Mouse (Mus musculus) cerebellum, postnatal 14 days (tissue): ENCODE data around the gene Rbm24.

Source experiments
- DNase-seq, 2 experiments: peaks; one replicate each; pipeline ENCODE4 v3.0.0; 2021; ENCODE audit warnings: mixed read lengths in 2 of 2

Rbm24 gene

GRCm38 (mm10) chr13:46418141-46418601, at the start of gene Rbm24:
Gene Rbm24 (plus strand): TSS chr13:46418434.
- DNase-seq = peak; percentile 54 to 62

GRCm38 (mm10) chr13:46372884-46373283, 45.4 kb upstream of the Rbm24 start:
- DNase-seq = no peak

DNA sequence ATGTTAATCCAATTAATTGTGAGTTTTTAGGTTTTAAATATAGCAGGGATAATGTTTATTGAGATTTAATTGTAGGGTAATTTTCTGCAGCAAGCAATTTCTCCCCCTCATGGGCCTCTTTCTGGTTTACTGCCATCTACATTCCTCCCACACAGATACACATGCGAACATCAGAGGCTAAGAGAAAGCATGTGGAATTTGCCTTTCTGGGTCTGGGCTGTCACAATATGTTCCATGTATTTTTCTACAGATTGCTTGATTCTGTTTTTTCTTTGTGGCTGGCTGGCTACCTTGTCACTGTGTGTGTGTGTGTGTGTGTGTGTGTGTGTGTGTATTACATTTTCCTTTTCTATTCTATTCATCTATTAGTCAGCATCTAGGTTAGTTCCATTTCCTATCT, 42.9 kb upstream of the Rbm24 start:
- no peak for DNase-seq

- DNase-seq = no peak
These were observed 30.8 kb upstream of the Rbm24 start for GRCm38 (mm10) chr13:46387396-46387795.

- no peak for DNase-seq
These were observed 26.6 kb upstream of the Rbm24 start for GRCm38 (mm10) chr13:46391654-46392053.

DNA sequence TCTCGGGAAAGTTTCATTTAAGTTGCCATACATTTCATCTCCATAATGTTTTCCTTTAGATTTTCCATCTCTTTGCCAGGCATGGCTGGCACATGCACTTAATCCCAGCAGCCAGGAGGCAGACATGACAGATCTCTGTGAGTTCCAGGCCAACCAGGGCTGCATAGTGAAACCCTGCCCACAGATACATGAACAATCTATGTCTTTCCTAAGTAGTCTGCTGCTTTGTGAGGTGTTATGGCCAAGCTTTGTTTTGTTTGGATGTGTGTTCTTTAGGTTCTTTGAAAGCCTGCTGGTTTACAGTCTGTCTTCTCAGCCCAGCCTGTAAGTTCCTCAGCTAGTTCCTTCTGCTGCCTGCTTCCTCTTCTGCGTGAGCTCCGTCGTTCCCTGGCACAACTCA, 25.3 kb upstream of the Rbm24 start:
- DNase-seq = no peak

- peak; percentile 40 to 59 for DNase-seq
These were observed 24.3 kb upstream of the Rbm24 start for GRCm38 (mm10) chr13:46393936-46394335.

GRCm38 (mm10) chr13:46397235-46397634, 21.0 kb upstream of the Rbm24 start:
- no peak for DNase-seq

DNA sequence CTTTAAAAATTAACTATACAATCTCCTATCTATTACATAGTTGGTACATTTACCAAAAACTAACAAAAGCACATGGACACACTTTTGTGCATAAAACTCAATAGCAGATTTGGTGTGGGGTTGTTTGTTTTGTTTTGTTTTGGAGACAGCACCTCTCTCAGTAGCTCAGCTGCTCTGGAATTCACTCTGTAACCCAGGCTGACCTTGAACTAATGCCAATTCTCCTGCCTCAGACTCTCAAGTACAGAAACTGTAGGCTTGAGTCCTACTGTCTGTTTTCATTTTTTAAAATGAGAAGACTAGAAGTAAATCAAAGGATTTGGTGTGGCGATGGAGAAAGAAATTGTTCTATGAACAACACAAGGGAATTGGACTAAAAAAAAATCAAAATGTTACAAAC, 11.1 kb upstream of the Rbm24 start:
- no peak for DNase-seq

DNA sequence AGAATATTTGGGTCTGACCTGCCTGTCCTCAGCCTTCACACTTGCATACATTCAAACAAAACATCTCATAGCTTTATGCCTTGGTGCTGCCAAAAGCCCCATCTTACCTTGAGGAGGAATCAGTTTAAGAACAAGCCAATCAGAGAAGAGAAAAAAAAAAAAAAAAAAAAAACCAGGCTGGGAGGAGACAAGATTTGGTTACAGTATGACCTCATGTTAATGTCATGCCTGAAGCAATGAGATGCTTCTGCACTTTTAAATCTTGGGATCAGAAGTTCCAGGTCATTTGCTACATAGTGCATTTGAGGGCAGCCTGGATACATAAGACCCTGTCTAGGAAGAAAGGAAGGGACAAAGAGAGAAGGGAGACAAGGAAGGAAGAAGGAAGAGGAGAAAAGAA, 6.0 kb upstream of the Rbm24 start:
- no peak for DNase-seq

DNA sequence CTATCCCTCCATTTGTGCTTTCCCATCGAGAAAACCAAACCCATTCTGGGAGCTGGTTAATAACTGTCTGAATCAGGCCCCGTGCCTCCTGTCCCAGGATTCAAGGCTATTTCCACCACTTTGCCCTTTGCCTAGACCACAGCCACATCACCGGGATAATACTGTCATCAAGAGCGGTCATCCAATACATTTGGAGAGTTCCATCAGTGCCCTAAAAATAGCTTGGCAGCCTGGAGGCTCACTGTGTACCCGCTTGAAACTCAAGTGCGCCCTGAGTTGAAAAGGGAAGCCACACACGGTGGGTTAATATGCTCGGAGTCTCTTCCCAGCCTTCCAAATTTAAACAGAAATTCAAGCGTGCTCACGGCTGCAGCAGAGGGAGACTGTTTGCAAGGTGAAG, 4.6 kb upstream of the Rbm24 start:
- DNase-seq = peak; percentile 29 to 50

- DNase-seq = no peak
These were observed 4.2 kb upstream of the Rbm24 start for GRCm38 (mm10) chr13:46414050-46414449.

DNA sequence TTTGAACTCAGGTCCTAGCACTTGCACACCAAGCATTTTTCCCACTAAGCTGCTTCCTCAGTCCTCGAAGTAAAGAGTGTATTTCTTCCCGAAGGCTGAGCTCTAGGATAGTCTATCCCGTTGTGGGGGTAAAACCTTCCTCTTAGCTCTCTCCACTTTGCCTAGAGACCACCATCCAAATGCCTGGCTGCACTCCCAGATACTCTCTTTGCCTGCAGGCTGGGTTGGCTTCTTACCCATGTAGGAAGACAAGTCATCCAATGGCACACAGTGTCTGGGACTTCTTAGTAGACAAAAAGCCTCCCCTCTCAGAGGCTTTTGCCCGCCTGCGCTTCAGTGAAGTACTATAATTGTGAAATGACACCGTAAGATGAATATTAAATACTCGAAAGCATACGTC, 2.2 kb upstream of the Rbm24 start:
- peak; percentile 20 to 23 for DNase-seq

DNA sequence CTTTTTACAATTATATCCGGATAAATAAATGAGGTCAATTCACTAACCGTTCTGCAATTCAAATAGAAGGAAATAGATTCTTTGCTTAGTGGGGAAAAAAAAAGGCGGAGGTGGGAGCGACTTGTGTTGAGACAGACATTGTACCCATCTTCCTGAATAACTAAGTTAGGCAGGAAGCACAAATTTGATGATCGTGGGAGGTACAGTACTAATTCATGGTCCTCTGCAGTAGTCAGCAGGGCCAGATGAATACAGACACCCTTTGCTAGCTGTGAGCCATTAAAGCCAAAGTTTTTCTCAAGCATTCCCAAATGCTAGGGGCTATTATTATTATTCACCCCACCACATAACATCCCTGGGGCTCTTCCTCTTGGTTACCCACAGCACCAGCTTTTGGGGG, 640 bp upstream of the Rbm24 start:
- no peak for DNase-seq

DNA sequence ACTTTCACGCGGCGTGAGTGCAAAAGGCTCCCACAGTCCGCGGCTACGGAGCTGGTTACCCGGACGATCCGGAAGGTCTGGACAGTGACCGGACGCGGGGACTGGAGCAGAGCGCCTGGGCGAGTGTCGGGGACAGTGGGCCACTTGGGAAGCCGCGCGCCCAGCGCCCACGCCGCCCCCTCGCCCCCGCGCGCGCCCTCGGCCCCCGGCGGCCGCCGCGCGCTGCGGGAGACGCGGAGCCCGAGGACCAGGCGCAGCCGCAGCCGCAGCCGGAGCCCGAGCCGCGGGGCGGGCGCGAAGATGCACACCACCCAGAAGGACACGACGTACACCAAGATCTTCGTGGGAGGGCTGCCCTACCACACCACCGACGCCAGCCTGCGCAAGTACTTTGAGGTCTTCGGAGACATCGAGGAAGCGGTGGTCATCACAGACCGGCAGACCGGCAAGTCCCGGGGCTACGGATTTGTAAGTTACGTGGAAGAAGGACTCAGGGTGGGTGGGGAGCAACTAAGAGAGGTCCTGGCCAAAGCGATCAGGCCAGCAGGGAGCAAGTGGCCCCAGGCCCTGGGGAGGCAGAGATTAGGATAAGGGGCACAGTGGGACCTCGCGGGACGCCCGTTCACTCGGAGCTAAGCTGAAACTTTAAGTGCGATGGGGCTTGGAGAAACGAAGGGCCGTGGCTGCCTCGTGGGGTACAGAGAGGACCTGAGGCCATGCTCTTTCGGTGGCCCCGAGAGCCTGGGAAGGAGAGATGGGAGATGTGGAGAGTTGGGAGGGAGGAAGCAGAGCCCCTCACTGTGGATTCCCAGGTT, 704 bp downstream of the Rbm24 start:
- DNase-seq = peak; percentile 63 to 64

DNA sequence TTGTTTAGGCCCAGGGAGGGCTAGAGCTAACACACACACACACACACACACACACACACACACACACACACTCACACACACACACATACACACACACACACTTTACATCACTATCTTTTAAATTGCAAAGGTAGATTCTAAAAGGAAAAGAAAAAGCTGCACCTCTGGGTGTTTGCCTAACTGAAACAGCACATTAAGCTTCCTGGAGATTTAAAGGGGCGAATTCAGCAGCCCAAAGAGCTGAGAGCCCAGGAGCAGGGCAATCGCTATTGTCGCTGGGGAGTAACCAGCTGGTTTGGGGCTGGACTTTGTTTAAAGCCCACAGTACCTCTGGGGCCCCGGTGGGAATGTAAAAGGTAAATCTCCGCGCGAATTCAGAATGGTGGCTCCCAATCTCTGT, 1.4 kb downstream of the Rbm24 start:
- DNase-seq = peak; percentile 10 to 35

DNA sequence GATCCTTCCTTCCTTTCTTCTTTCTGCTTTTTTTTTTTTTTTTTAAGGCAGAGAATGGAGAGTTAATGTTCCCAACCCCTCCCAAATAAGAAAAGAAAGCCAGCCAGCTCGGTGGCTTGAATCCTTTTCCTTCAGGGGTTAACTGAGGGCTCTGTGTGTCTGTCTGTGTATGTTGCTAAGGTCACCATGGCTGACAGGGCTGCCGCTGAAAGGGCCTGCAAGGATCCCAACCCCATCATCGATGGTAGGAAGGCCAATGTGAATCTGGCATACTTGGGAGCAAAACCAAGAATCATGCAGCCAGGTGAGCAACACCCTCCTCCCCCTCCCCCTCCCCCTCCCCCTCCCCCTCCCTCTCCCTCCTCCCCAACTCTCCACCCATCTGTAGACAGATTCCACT, 1.9 kb downstream of the Rbm24 start:
- DNase-seq = peak; percentile 15 to 19

DNA sequence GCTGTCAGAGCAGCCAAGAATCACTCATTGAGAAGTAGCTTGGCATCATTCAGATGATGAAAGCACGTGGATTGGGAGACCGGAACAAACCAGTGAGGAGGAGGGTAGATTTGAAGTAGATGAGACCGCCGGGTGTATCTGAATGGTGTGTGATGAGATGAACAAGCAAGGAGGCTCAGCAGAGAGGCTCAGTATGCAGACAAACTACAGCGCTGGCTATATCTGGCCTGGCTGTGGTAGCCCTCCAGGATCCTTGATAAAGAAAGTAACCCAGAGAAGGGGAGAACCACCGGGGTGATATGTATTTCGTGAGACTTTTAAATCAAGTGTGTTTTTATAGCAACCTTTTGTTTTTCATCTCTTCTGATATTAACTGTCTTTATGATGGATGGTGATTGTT, 5.6 kb downstream of the Rbm24 start:
- no peak for DNase-seq

DNA sequence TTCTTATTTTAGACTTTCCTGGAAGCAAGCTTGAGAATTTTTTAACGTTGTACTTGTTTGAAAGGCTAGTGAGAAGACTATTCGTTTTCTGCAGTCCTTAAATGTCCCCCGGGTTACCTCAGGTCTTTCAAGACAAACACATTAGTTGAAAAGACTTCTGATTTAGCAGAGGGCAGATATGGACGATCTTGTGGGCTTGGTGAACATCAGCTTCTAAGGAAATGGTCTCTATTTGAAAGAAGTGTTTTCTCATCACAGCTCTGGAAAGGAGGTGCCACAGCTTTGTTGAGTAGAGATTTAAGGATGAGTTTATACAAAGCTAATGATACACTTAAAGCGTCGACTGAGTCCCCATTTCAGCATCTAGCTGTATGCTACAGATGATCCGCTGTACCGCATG, 6.1 kb downstream of the Rbm24 start:
- no peak for DNase-seq

DNA sequence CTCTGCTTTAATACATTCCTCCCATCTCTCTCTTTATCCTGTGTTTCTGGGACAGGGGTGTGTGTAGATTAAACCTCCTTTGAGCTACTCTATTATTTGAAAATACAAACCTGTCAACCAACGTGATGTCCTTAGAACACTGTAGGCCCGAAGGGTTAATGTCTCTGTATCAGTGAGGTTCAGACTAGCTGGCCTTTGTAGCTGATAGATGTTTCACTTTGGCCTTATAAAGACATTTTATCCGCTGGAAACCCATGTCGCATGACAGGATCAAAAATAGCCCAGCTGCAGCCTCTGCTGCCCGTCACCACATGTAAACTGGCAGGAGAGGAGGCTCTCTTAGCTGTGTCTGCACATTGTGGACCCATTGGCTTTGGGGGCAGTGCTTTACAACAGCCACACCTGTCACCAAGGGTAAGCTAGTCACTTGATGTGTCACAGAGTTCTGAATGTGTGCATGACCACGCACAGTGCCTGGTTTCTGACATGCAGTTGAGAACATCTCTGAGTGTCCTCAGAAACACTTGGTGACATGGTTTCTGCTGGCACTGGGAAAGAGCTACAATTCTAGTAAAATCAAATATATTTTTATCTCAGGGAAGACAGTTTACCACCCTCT, 8.5 kb downstream of the Rbm24 start:
- DNase-seq = no peak

DNA sequence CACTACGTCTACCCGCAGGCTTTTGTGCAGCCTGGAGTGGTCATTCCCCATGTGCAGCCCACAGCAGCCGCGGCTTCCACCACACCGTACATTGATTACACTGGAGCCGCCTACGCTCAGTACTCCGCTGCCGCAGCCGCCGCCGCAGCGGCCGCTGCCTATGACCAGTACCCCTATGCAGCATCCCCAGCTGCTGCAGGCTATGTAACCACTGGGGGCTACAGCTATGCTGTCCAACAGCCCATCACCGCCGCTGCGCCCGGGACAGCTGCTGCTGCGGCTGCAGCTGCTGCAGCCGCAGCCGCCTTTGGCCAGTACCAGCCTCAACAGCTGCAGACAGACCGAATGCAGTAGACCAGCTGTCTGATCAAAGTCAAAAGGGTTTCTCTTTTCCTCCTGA, 10.7 kb downstream of the Rbm24 start:
- no peak for DNase-seq

- DNase-seq = no peak
These were observed 11.6 kb downstream of the Rbm24 start for GRCm38 (mm10) chr13:46429866-46430265.

DNA sequence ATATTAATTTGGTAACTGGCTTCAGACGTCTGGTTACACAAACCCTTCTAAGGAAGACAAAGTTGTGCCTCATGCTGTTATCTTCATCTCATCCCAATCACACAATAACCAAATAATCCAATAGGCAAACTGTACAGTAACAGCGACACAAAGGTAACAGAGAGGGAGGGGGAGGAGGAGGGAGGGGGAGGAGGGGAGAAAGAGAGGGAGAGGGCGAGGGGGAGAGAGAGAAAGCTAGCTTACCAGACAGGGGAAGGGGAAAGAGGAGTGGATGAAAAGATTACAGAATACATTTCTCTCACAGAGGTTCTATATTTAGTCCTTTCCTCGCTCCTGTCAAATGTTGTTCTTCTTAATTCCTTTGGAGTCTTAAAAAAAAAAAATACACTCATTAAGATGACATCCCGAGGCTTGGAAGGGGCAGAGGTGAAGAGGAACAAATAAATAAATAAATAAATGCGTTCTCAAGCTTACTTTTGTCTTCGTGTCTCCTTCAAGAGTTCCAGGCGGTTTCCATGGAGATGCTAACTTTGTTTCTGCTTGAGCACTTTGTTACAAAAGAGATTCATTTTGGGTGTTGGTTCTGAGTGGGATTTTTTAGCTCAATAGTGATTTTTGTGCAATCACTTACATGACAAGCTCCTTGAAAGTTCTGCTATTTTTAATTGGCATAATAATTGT, 15.8 kb downstream of the Rbm24 start:
- no peak for DNase-seq

DNA sequence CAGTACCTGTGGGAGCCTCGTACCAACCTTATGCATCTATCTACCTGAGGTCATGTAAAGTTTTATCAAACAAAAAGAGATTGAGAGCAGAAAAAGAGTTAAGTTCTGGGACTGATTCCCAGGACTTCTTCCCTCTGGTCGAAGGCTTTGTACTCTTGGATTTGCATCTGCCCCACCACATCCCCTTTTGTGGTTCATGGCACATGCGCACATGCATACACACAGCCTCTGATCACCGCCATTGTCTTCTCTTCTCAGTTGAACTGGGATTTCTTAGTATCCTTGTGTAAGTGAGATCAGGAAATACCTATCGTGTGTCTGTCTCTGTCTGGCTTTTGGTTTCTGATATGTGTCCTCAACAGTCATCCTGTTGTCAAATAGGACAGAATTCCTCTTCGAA, 20.7 kb downstream of the Rbm24 start:
- no peak for DNase-seq
